Mouse (Mus musculus): ENCODE measurements around the gene Rgs9. TPM values are rescaled to one million over a fixed set of nuclear protein-coding genes. Genes with fewer than 3 reads are reported as not detected.
A peak's percentile ranks its signal among the peaks of the same experiment; 100 is the strongest.

Gene Rgs9
- polyA plus RNA-seq, 1 experiment from 2014 or later = 0.73 TPM

GRCm38 (mm10) chr11:109260561-109260960 lies 37.4 kb downstream of the Rgs9 start:
- DNase-seq (ENCODE audit: low spot score) = no peak
- Histone ChIP-seq H3K27me3 (ENCODE audit: control insufficient read depth, insufficient read depth, low read length) (no peaks in the 10 kb centered on the region), H3K9ac (ENCODE audit: low read length) (no peak overlapping the region), H3K4me1 (replicated peaks; ENCODE audit: control insufficient read depth, insufficient read depth) (no peaks in the 10 kb centered on the region), H3K36me3 (ENCODE audit: control insufficient read depth, insufficient read depth, low read length) (no peaks in the 10 kb centered on the region), H3K9me3 (ENCODE audit: control insufficient read depth, low read length) (no peaks in the 10 kb centered on the region), H3K27ac (replicated peaks) (no peak overlapping the region), H3K4me3 (ENCODE audit: low read depth, low read length) (no peak overlapping the region), H3K4me2 (replicated peaks; ENCODE audit: low read depth) (no peak overlapping the region)
- 86% methylated on average over 7 of the region's 7 CpGs for WGBS
- TF ChIP-seq CTCF (IDR thresholded peaks at IDR 0.05; ENCODE audit: low read depth) = no peak
- no peak for TF ChIP-seq EP300 (optimal IDR thresholded peaks at IDR 0.05)
- ATAC-seq (ENCODE audit: low FRiP score, low TSS enrichment) = no peak

GRCm38 (mm10) chr11:109258941-109259910 lies 38.7 kb downstream of the Rgs9 start:
- Histone ChIP-seq H3K27ac (replicated peaks) (no peak overlapping the region), H3K9me3 (ENCODE audit: control insufficient read depth, low read length) (no peaks in the 10 kb centered on the region), H3K9ac (ENCODE audit: low read length) (no peak overlapping the region), H3K4me1 (replicated peaks; ENCODE audit: control insufficient read depth, insufficient read depth) (no peaks in the 10 kb centered on the region), H3K4me2 (replicated peaks; ENCODE audit: low read depth) (no peak overlapping the region), H3K27me3 (ENCODE audit: control insufficient read depth, insufficient read depth, low read length) (no peaks in the 10 kb centered on the region), H3K36me3 (ENCODE audit: control insufficient read depth, insufficient read depth, low read length) (no peaks in the 10 kb centered on the region), H3K4me3 (ENCODE audit: low read depth, low read length) (no peak overlapping the region)
- no peak for TF ChIP-seq EP300 (optimal IDR thresholded peaks at IDR 0.05)
- no peak for TF ChIP-seq CTCF (IDR thresholded peaks at IDR 0.05; ENCODE audit: low read depth)
- DNase-seq (ENCODE audit: low spot score) (no peak), ATAC-seq (ENCODE audit: low FRiP score, low TSS enrichment) (no peak)
- 80% methylated on average over 32 of the region's 32 CpGs for WGBS

- DNase-seq (ENCODE audit: low spot score) (no peak), ATAC-seq (ENCODE audit: low FRiP score, low TSS enrichment) (no peak)
- no peak overlapping the region for H3K4me2 ChIP-seq (replicated peaks; ENCODE audit: low read depth)
- H3K4me1 ChIP-seq (replicated peaks; ENCODE audit: control insufficient read depth, insufficient read depth) = no peaks in the 10 kb centered on the region
- H3K27me3 ChIP-seq (ENCODE audit: control insufficient read depth, insufficient read depth, low read length) = no peaks in the 10 kb centered on the region
- no peak overlapping the region for H3K9ac ChIP-seq (ENCODE audit: low read length)
- no peaks in the 10 kb centered on the region for H3K36me3 ChIP-seq (ENCODE audit: control insufficient read depth, insufficient read depth, low read length)
- TF ChIP-seq CTCF (IDR thresholded peaks at IDR 0.05; ENCODE audit: low read depth) (no peak), EP300 (optimal IDR thresholded peaks at IDR 0.05) (no peak)
- WGBS = 91% methylated on average over 2 of the region's 2 CpGs
- H3K9me3 ChIP-seq (ENCODE audit: control insufficient read depth, low read length) = no peaks in the 10 kb centered on the region
- no peak overlapping the region for H3K4me3 ChIP-seq (ENCODE audit: low read depth, low read length)
- no peak overlapping the region for H3K27ac ChIP-seq (replicated peaks)
Measured at GRCm38 (mm10) chr11:109257824-109258223, 40.1 kb downstream of the Rgs9 start.

GRCm38 (mm10) chr11:109255022-109255421 lies 42.9 kb downstream of the Rgs9 start:
- ATAC-seq (ENCODE audit: low FRiP score, low TSS enrichment) (peak; percentile 72), DNase-seq (ENCODE audit: low spot score) (peak; percentile 55)
- Histone ChIP-seq H3K9me3 (ENCODE audit: control insufficient read depth, low read length) (no peaks in the 10 kb centered on the region), H3K27ac (replicated peaks) (no peak overlapping the region), H3K4me2 (replicated peaks; ENCODE audit: low read depth) (no peak overlapping the region), H3K27me3 (ENCODE audit: control insufficient read depth, insufficient read depth, low read length) (no peaks in the 10 kb centered on the region), H3K36me3 (ENCODE audit: control insufficient read depth, insufficient read depth, low read length) (no peaks in the 10 kb centered on the region), H3K9ac (ENCODE audit: low read length) (no peak overlapping the region), H3K4me1 (replicated peaks; ENCODE audit: control insufficient read depth, insufficient read depth) (no peaks in the 10 kb centered on the region), H3K4me3 (ENCODE audit: low read depth, low read length) (no peak overlapping the region)
- WGBS = 22% methylated on average over 4 of the region's 4 CpGs
- TF ChIP-seq EP300 (optimal IDR thresholded peaks at IDR 0.05) (no peak), CTCF (IDR thresholded peaks at IDR 0.05; ENCODE audit: low read depth) (no peak)

- 65% methylated on average over 5 of the region's 5 CpGs for WGBS
- H3K9me3 ChIP-seq (ENCODE audit: control insufficient read depth, low read length) = no peaks in the 10 kb centered on the region
- no peaks in the 10 kb centered on the region for H3K4me1 ChIP-seq (replicated peaks; ENCODE audit: control insufficient read depth, insufficient read depth)
- TF ChIP-seq EP300 (optimal IDR thresholded peaks at IDR 0.05) (no peak), CTCF (IDR thresholded peaks at IDR 0.05; ENCODE audit: low read depth) (no peak)
- H3K9ac ChIP-seq (ENCODE audit: low read length) = no peak overlapping the region
- H3K36me3 ChIP-seq (ENCODE audit: control insufficient read depth, insufficient read depth, low read length) = no peaks in the 10 kb centered on the region
- H3K27ac ChIP-seq (replicated peaks) = no peak overlapping the region
- ATAC-seq (ENCODE audit: low FRiP score, low TSS enrichment) (no peak), DNase-seq (ENCODE audit: low spot score) (no peak)
- H3K4me2 ChIP-seq (replicated peaks; ENCODE audit: low read depth) = no peak overlapping the region
- H3K4me3 ChIP-seq (ENCODE audit: low read depth, low read length) = no peak overlapping the region
- no peaks in the 10 kb centered on the region for H3K27me3 ChIP-seq (ENCODE audit: control insufficient read depth, insufficient read depth, low read length)
Measured at GRCm38 (mm10) chr11:109252483-109252882, 45.4 kb downstream of the Rgs9 start.

- no peak overlapping the region for H3K4me2 ChIP-seq (replicated peaks; ENCODE audit: low read depth)
- H3K27ac ChIP-seq (replicated peaks) = no peak overlapping the region
- no peaks in the 10 kb centered on the region for H3K9me3 ChIP-seq (ENCODE audit: control insufficient read depth, low read length)
- H3K4me3 ChIP-seq (ENCODE audit: low read depth, low read length) = no peak overlapping the region
- H3K27me3 ChIP-seq (ENCODE audit: control insufficient read depth, insufficient read depth, low read length) = no peaks in the 10 kb centered on the region
- no peaks in the 10 kb centered on the region for H3K36me3 ChIP-seq (ENCODE audit: control insufficient read depth, insufficient read depth, low read length)
- ATAC-seq (ENCODE audit: low FRiP score, low TSS enrichment) = no peak
- DNase-seq (ENCODE audit: low spot score) = no peak
- 89% methylated on average over 4 of the region's 4 CpGs for WGBS
- no peak for TF ChIP-seq EP300 (optimal IDR thresholded peaks at IDR 0.05)
- no peak for TF ChIP-seq CTCF (IDR thresholded peaks at IDR 0.05; ENCODE audit: low read depth)
- no peaks in the 10 kb centered on the region for H3K4me1 ChIP-seq (replicated peaks; ENCODE audit: control insufficient read depth, insufficient read depth)
- no peak overlapping the region for H3K9ac ChIP-seq (ENCODE audit: low read length)
Measured at GRCm38 (mm10) chr11:109250566-109250965, 47.4 kb downstream of the Rgs9 start.
